Comparison of ENCODE assay signal across 8 mouse cellular contexts in genomic region chrX:100729665-100730188, GRCm38 (mm10). TPM values are rescaled to one million over a fixed set of nuclear protein-coding genes. Genes with fewer than 3 reads are reported as not detected.
DNase-seq lines count a peak whose midpoint lies in the region; ATAC-seq lines count a peak whose summit lies in the region.

Gene Gdpd2 (plus strand): TSS chrX:100729873.

- H3K9ac ChIP-seq in heart, embryonic 16.5 days (ENCODE audit: low read length), result peak within 1 kb of the TSS; percentile 16; the same call in 1 of the 2 replicates
- H3K9ac ChIP-seq in lung, embryonic 16.5 days (ENCODE audit: low read length), result no peak within 1 kb of the TSS

- H3K4me3 ChIP-seq in embryonic facial prominence, embryonic 10.5 days, result peak within 1 kb of the TSS; percentile 44
- 0 out of 2 replicates have a peak within 1 kb of the TSS, but pooled peaks have one; percentile 12 for H3K4me3 ChIP-seq in heart, embryonic 16.5 days (ENCODE audit: low read length)
- 0 out of 2 replicates have a peak within 1 kb of the TSS, but pooled peaks have one; percentile 3 for H3K4me3 ChIP-seq in lung, embryonic 16.5 days (ENCODE audit: low read length)

- H3K36me3 ChIP-seq in embryonic facial prominence, embryonic 10.5 days (replicated peaks), result peaks cover 29% of the 10 kb centered on the region
- H3K36me3 ChIP-seq in heart, embryonic 16.5 days (ENCODE audit: control insufficient read depth, insufficient read depth), result peaks cover 9% of the 10 kb centered on the region
- peaks cover 4% of the 10 kb centered on the region for H3K36me3 ChIP-seq in lung, embryonic 16.5 days (ENCODE audit: control insufficient read depth, insufficient read depth, low read length)

- ATAC-seq in heart, embryonic 16.5 days (replicated peaks; ENCODE audit: extremely low read depth, insufficient read depth, low FRiP score), result peak; percentile 70
- ATAC-seq in lung, embryonic 16.5 days (ENCODE audit: low read depth), result peak; percentile 56

- peaks cover 23% of the 10 kb centered on the region for H3K4me1 ChIP-seq in embryonic facial prominence, embryonic 10.5 days
- H3K4me1 ChIP-seq in heart, embryonic 16.5 days (ENCODE audit: control insufficient read depth, insufficient read depth, low read length), result peaks cover 10% of the 10 kb centered on the region
- H3K4me1 ChIP-seq in lung, embryonic 16.5 days (replicated peaks; ENCODE audit: control insufficient read depth, insufficient read depth, low read length), result no peaks in the 10 kb centered on the region

- peak; percentile 9 for DNase-seq in urinary bladder, postnatal 25 days (ENCODE audit: low spot score)
- DNase-seq in urinary bladder, postnatal 10 days (ENCODE audit: low spot score), result no peak
- DNase-seq in embryonic facial prominence, embryonic 10.5 days (ENCODE audit: low spot score), result peak; percentile 62
- peak; percentile 49 to 73 for DNase-seq in kidney, postnatal 25 days
- DNase-seq in retina, adult 2 months (ENCODE audit: low read depth, low spot score), result peak; percentile 13
- no peak for DNase-seq in adrenal gland, postnatal 25 days

- no peaks in the 10 kb centered on the region for H3K9me3 ChIP-seq in embryonic facial prominence, embryonic 10.5 days
- H3K9me3 ChIP-seq in heart, embryonic 16.5 days (replicated peaks; ENCODE audit: control insufficient read depth, low read length), result no peaks in the 10 kb centered on the region
- H3K9me3 ChIP-seq in lung, embryonic 16.5 days (ENCODE audit: control insufficient read depth, low read length), result no peaks in the 10 kb centered on the region

- peaks cover 98% of the 10 kb centered on the region for H3K27me3 ChIP-seq in embryonic facial prominence, embryonic 10.5 days (replicated peaks; ENCODE audit: low read depth, poor library complexity, severe bottlenecking)
- H3K27me3 ChIP-seq in heart, embryonic 16.5 days (ENCODE audit: control insufficient read depth, insufficient read depth, low read length), result peaks cover 5% of the 10 kb centered on the region
- H3K27me3 ChIP-seq in lung, embryonic 16.5 days (ENCODE audit: control insufficient read depth, insufficient read depth, low read depth, low read length), result peaks cover 4% of the 10 kb centered on the region

- H3K4me2 ChIP-seq in heart, embryonic 16.5 days (ENCODE audit: low read depth, low read length), result peak within 1 kb of the TSS; percentile 58
- H3K4me2 ChIP-seq in lung, embryonic 16.5 days (ENCODE audit: low read depth, low read length), result 0 out of 2 replicates have a peak within 1 kb of the TSS, but pooled peaks have one; percentile 22

- H3K27ac ChIP-seq in embryonic facial prominence, embryonic 10.5 days (replicated peaks), result peak within 1 kb of the TSS; percentile 44; the same call in 1 of the 2 replicates
- H3K27ac ChIP-seq in heart, embryonic 16.5 days (ENCODE audit: low read length), result no peak within 1 kb of the TSS; the same call in 1 of the 2 replicates
- H3K27ac ChIP-seq in lung, embryonic 16.5 days (ENCODE audit: low read length), result no peak within 1 kb of the TSS

- WGBS in embryonic facial prominence, embryonic 10.5 days, result 17% methylated on average over 8 of the region's 8 CpGs
- WGBS in heart, embryonic 16.5 days, result 16% methylated on average over 8 of the region's 8 CpGs
- WGBS in lung, embryonic 16.5 days, result 16% methylated on average over 8 of the region's 8 CpGs

RNA-seq across cellular contexts. Expression of gene Gdpd2, which starts in this region (rescaled TPM):
- polyA plus RNA-seq in embryonic facial prominence, embryonic 10.5 days (2016; fragmentation: Nextera tagmentation; extraction: Ambion mirVana), result 2.7 and 3.1 TPM in 2 replicates
- polyA plus RNA-seq in heart, embryonic 16.5 days (2015; fragmentation: Nextera tagmentation; extraction: Ambion mirVana), result 0.76 and 0.94 TPM in 2 replicates
- polyA plus RNA-seq in lung, embryonic 16.5 days (2015; fragmentation: Nextera tagmentation; extraction: Ambion mirVana), result 0.49 and 1.2 TPM in 2 replicates
- 0.58 TPM in 1 of 2 replicates, not detected in the other for total RNA-seq in adrenal gland, postnatal 25 days (2021)

Comparison
In these comparisons a context has a peak if more than half of its experiments do, and no peak if none do; other contexts are left out.
1. DNase-seq: peak in urinary bladder, postnatal 25 days (single experiment), embryonic facial prominence, embryonic 10.5 days (single experiment), kidney, postnatal 25 days (2 of 2) and retina, adult 2 months (single experiment); none in urinary bladder, postnatal 10 days (single experiment) and adrenal gland, postnatal 25 days (single experiment).
2. Peak in ATAC-seq, H3K4me3 ChIP-seq, H3K9ac ChIP-seq and H3K4me2 ChIP-seq in heart, embryonic 16.5 days; RNA of the gene not detected or under 1 TPM.
3. Peak in every context shown above with its lines, with median percentiles within 50 percentile points of each other: H3K4me3 ChIP-seq.